Mouse (Mus musculus) macrophage (primary cell): ENCODE results near the gene Cacna2d3. TPM values are rescaled to one million over a fixed set of nuclear protein-coding genes. Genes with fewer than 3 reads are reported as not detected.

Source experiments
- H3K27ac ChIP-seq: fragments of 350-480 bp; formaldehyde crosslinking; 2 replicates; pipeline ENCODE4 v1.9.0; 2021
- H3K36me3 ChIP-seq: fragments of 350-480 bp; formaldehyde crosslinking; 2 replicates; pipeline ENCODE4 v1.9.0; 2021; ENCODE audit errors: inconsistent target
- H3K4me3 ChIP-seq: fragments of 350-480 bp; formaldehyde crosslinking; 2 replicates; pipeline ENCODE4 v1.9.0; 2021; ENCODE audit errors: inconsistent target
- H3K79me2 ChIP-seq: fragments of 350-480 bp; formaldehyde crosslinking; 2 replicates; pipeline ENCODE4 v1.9.0; 2021; ENCODE audit errors: inconsistent target
- WGBS: methylation state at CpG from one replicate; pipeline ENCODE4 v1.1.7; 2026; ENCODE audit warnings: inconsistent platforms; ENCODE audit not compliant: missing documents; 5-methylcytosine and 5-hydroxymethylcytosine counted together
- polyA plus RNA-seq: library from polyadenylated mRNA; stranded (reverse); fragments of 250-400 nt; gene quantifications from 3 replicates; pipeline ENCODE4 v1.2.4, GENCODE M21; 2018; ENCODE audit warnings: inconsistent platforms

Cacna2d3 gene
- polyA plus RNA-seq, 1 experiment from 2014 or later, result not detected

GRCm38 (mm10) chr14:29111666-29112065 is 610.0 kb downstream of the Cacna2d3 start:
- Histone ChIP-seq H3K27ac (no peak overlapping the region), H3K36me3 (no peaks in the 10 kb centered on the region), H3K4me3 (no peak overlapping the region), H3K79me2 (no peaks in the 10 kb centered on the region)
- 92% methylated on average over 6 of the region's 6 CpGs for WGBS

- 81% methylated on average over 9 of the region's 9 CpGs for WGBS
- Histone ChIP-seq H3K4me3 (no peak overlapping the region), H3K27ac (no peak overlapping the region)
Observed at GRCm38 (mm10) chr14:29110351-29111091, 611.1 kb downstream of the Cacna2d3 start.

GRCm38 (mm10) chr14:29107464-29107863 is 614.2 kb downstream of the Cacna2d3 start:
- Histone ChIP-seq H3K79me2 (no peaks in the 10 kb centered on the region), H3K27ac (no peak overlapping the region), H3K4me3 (no peak overlapping the region), H3K36me3 (no peaks in the 10 kb centered on the region)
- WGBS, result 78% methylated on average over 5 of the region's 5 CpGs

More at GRCm38 (mm10) chr14:29110351-29111091, 611.1 kb downstream of the Cacna2d3 start:
- no peaks in the 10 kb centered on the region for H3K79me2 ChIP-seq
- no peaks in the 10 kb centered on the region for H3K36me3 ChIP-seq

- Histone ChIP-seq H3K27ac (no peak overlapping the region), H3K79me2 (no peaks in the 10 kb centered on the region), H3K36me3 (no peaks in the 10 kb centered on the region), H3K4me3 (no peak overlapping the region)
- 89% methylated on average over 9 of the region's 12 CpGs for WGBS
Observed at GRCm38 (mm10) chr14:29097776-29098175, 623.9 kb downstream of the Cacna2d3 start.

- H3K79me2 ChIP-seq, result no peaks in the 10 kb centered on the region
- WGBS, result 95% methylated on average over 5 of the region's 5 CpGs
Observed at GRCm38 (mm10) chr14:29095431-29095830, 626.2 kb downstream of the Cacna2d3 start.

GRCm38 (mm10) chr14:29090074-29090473 is 631.6 kb downstream of the Cacna2d3 start:
- 6% methylated on average over 5 of the region's 5 CpGs for whole genome bisulfite sequencing
- H3K4me3 ChIP-seq, result no peak overlapping the region
- no peak overlapping the region for H3K27ac ChIP-seq
- H3K36me3 ChIP-seq, result no peaks in the 10 kb centered on the region
- H3K79me2 ChIP-seq, result no peaks in the 10 kb centered on the region

More at GRCm38 (mm10) chr14:29095431-29095830, 626.2 kb downstream of the Cacna2d3 start:
- Histone ChIP-seq H3K27ac (no peak overlapping the region), H3K4me3 (no peak overlapping the region), H3K36me3 (no peaks in the 10 kb centered on the region)

- no peaks in the 10 kb centered on the region for H3K79me2 ChIP-seq
- H3K4me3 ChIP-seq, result no peak overlapping the region
- H3K27ac ChIP-seq, result no peak overlapping the region
- 67% methylated on average over 4 of the region's 4 CpGs for WGBS
- no peaks in the 10 kb centered on the region for H3K36me3 ChIP-seq
Observed at GRCm38 (mm10) chr14:29086528-29086927, 635.1 kb downstream of the Cacna2d3 start.

GRCm38 (mm10) chr14:29085493-29086159 is 636.0 kb downstream of the Cacna2d3 start:
- Histone ChIP-seq H3K27ac (no peak overlapping the region), H3K4me3 (no peak overlapping the region), H3K36me3 (no peaks in the 10 kb centered on the region), H3K79me2 (no peaks in the 10 kb centered on the region)
- WGBS, result 80% methylated on average over 7 of the region's 7 CpGs

- H3K36me3 ChIP-seq, result no peaks in the 10 kb centered on the region
Observed at GRCm38 (mm10) chr14:29082171-29082570, 639.5 kb downstream of the Cacna2d3 start.

GRCm38 (mm10) chr14:29080630-29081029 is 641.0 kb downstream of the Cacna2d3 start:
- WGBS, result 74% methylated on average over 4 of the region's 4 CpGs

More at GRCm38 (mm10) chr14:29082171-29082570, 639.5 kb downstream of the Cacna2d3 start:
- 90% methylated on average over 1 of the region's 1 CpGs for WGBS
- no peak overlapping the region for H3K27ac ChIP-seq
- H3K4me3 ChIP-seq, result no peak overlapping the region
- H3K79me2 ChIP-seq, result no peaks in the 10 kb centered on the region

GRCm38 (mm10) chr14:29080228-29080627 is 641.4 kb downstream of the Cacna2d3 start:
- 87% methylated on average over 4 of the region's 4 CpGs for WGBS
- no peak overlapping the region for H3K4me3 ChIP-seq
- H3K36me3 ChIP-seq, result no peaks in the 10 kb centered on the region
- H3K27ac ChIP-seq, result no peak overlapping the region
- no peaks in the 10 kb centered on the region for H3K79me2 ChIP-seq

More at GRCm38 (mm10) chr14:29080630-29081029, 641.0 kb downstream of the Cacna2d3 start:
- Histone ChIP-seq H3K36me3 (no peaks in the 10 kb centered on the region), H3K79me2 (no peaks in the 10 kb centered on the region), H3K27ac (no peak overlapping the region), H3K4me3 (no peak overlapping the region)

GRCm38 (mm10) chr14:29077418-29077817 is 644.2 kb downstream of the Cacna2d3 start:
- H3K27ac ChIP-seq, result no peak overlapping the region
- whole genome bisulfite sequencing, result 43% methylated on average over 3 of the region's 3 CpGs

GRCm38 (mm10) chr14:29073747-29074146 is 647.9 kb downstream of the Cacna2d3 start:
- 94% methylated on average over 4 of the region's 4 CpGs for WGBS
- no peaks in the 10 kb centered on the region for H3K79me2 ChIP-seq
- no peak overlapping the region for H3K4me3 ChIP-seq
- no peaks in the 10 kb centered on the region for H3K36me3 ChIP-seq
- no peak overlapping the region for H3K27ac ChIP-seq

More at GRCm38 (mm10) chr14:29077418-29077817, 644.2 kb downstream of the Cacna2d3 start:
- no peaks in the 10 kb centered on the region for H3K36me3 ChIP-seq
- no peaks in the 10 kb centered on the region for H3K79me2 ChIP-seq
- H3K4me3 ChIP-seq, result no peak overlapping the region

- Histone ChIP-seq H3K4me3 (no peak overlapping the region), H3K79me2 (no peaks in the 10 kb centered on the region), H3K36me3 (no peaks in the 10 kb centered on the region), H3K27ac (no peak overlapping the region)
- WGBS, result 94% methylated on average over 2 of the region's 2 CpGs
Observed at GRCm38 (mm10) chr14:29062676-29063075, 659.0 kb downstream of the Cacna2d3 start.

GRCm38 (mm10) chr14:29061491-29061890 is 660.2 kb downstream of the Cacna2d3 start:
- Histone ChIP-seq H3K4me3 (no peak overlapping the region), H3K79me2 (no peaks in the 10 kb centered on the region), H3K36me3 (no peaks in the 10 kb centered on the region), H3K27ac (no peak overlapping the region)
- 67% methylated on average over 1 of the region's 1 CpGs for WGBS
